Mouse (Mus musculus) cortical plate, adult 2 months (tissue): ENCODE results near the gene Gal3st1. TPM values are rescaled to one million over a fixed set of nuclear protein-coding genes. Genes with fewer than 3 reads are reported as not detected.

Experiments used
- H3K27ac ChIP-seq: fragments of 200-500 bp; 2 replicates; pipeline ENCODE4 v1.5.1; 2012; ENCODE audit warnings: low read length, control low read depth, inconsistent platforms; ENCODE audit not compliant: insufficient read depth
- H3K4me1 ChIP-seq: fragments of 200-500 bp; 2 replicates; pipeline ENCODE4 v1.6.1; 2011; ENCODE audit warnings: low read length; ENCODE audit not compliant: control insufficient read depth, insufficient read depth
- H3K4me3 ChIP-seq: fragments of 200-500 bp; 2 replicates; pipeline ENCODE4 v1.5.1; 2011; ENCODE audit warnings: mild to moderate bottlenecking, low read length, control low read depth; ENCODE audit not compliant: insufficient read depth
- CTCF ChIP-seq: fragments of 200-500 bp; IDR thresholded peaks from 2 replicates; pipeline ENCODE4 v1.5.1; 2011; ENCODE audit warnings: mild to moderate bottlenecking, control low read depth, low read length; ENCODE audit not compliant: insufficient read depth; ENCODE audit errors: extremely low read depth
- POLR2A ChIP-seq: fragments of 200-500 bp; IDR thresholded peaks from 2 replicates; pipeline ENCODE4 v1.6.1; 2011; ENCODE audit warnings: mild to moderate bottlenecking, low read length, control low read depth; ENCODE audit not compliant: insufficient read depth; ENCODE audit errors: extremely low read depth
- polyA plus RNA-seq: library from polyadenylated mRNA; depleted of rRNA; stranded (reverse); fragments of >200 nt; gene quantifications from 2 replicates; pipeline ENCODE4 v1.2.3, GENCODE M21; 2012; rRNA removed

Gal3st1 gene
- polyA plus RNA-seq, 1 experiment, result 36.4 TPM

- Histone ChIP-seq H3K4me1 (no peaks in the 10 kb centered on the region), H3K27ac (no peak overlapping the region), H3K4me3 (no peak overlapping the region)
- TF ChIP-seq POLR2A (no peak), CTCF (no peak)
These were observed 59.6 kb downstream of the Gal3st1 start for GRCm38 (mm10) chr11:4043081-4043480.

DNA sequence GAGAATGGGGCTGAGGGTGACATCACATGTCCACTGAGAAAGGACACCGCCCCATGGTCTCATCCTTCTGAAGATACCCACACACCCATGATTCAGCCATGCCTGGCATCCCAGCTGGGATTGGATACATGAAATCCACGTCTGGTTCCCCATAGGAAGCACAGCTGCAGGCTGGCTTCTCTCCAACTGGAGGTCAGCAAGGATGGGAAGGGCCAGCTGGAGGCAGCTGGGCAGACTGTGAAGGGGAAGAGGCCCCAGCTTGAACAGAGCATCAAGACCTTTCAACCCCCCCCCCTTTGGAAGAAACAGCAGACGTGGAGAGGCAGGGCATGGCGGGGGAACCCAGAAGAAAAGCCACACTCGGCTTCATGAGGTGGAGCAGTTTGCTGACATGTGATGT, 63.1 kb downstream of the Gal3st1 start:
- TF ChIP-seq CTCF, result no peak
- TF ChIP-seq POLR2A, result no peak

GRCm38 (mm10) chr11:4047766-4048165, 64.3 kb downstream of the Gal3st1 start:
- H3K4me3 ChIP-seq, result no peak overlapping the region
- H3K27ac ChIP-seq, result no peak overlapping the region
- H3K4me1 ChIP-seq, result no peaks in the 10 kb centered on the region
- TF ChIP-seq CTCF, result no peak

More for the DNA sequence above, 63.1 kb downstream of the Gal3st1 start:
- Histone ChIP-seq H3K4me3 (no peak overlapping the region), H3K27ac (no peak overlapping the region), H3K4me1 (no peaks in the 10 kb centered on the region)

GRCm38 (mm10) chr11:4048438-4048837, 65.0 kb downstream of the Gal3st1 start:
- H3K4me3 ChIP-seq, result no peak overlapping the region

More at GRCm38 (mm10) chr11:4048438-4048837, 65.0 kb downstream of the Gal3st1 start:
- no peak for TF ChIP-seq CTCF
- no peak for TF ChIP-seq POLR2A
- Histone ChIP-seq H3K4me1 (no peaks in the 10 kb centered on the region), H3K27ac (no peak overlapping the region)

Other genes with a start within 250 kb of the Gal3st1 start
- 129 and 131 TPM in 2 replicates for gene Osbp2, start 119.7 kb upstream of the Gal3st1 start, polyA plus RNA-seq
- 0.25 and 0.29 TPM in 2 replicates for gene 4921536K21Rik, start 88.5 kb upstream of the Gal3st1 start, polyA plus RNA-seq
- gene Dusp18, start 88.4 kb upstream of the Gal3st1 start, polyA plus RNA-seq, result 19.3 and 19.4 TPM in 2 replicates
- 20.7 and 21.7 TPM in 2 replicates for gene Slc35e4, start 69.0 kb upstream of the Gal3st1 start, polyA plus RNA-seq
- 32.0 and 33.7 TPM in 2 replicates for gene Tcn2, start 51.5 kb upstream of the Gal3st1 start, polyA plus RNA-seq
- gene Pes1, start 19.7 kb upstream of the Gal3st1 start, polyA plus RNA-seq, result 34.4 and 34.6 TPM in 2 replicates
- 0.08 and 0.27 TPM in 2 replicates for gene 4930556J24Rik, start 6.9 kb upstream of the Gal3st1 start, polyA plus RNA-seq
- gene Sec14l4, start 47.8 kb downstream of the Gal3st1 start, polyA plus RNA-seq, result 0.17 and 0.26 TPM in 2 replicates
- gene Sec14l3, start 81.2 kb downstream of the Gal3st1 start, polyA plus RNA-seq, result 0.44 and 0.52 TPM in 2 replicates
- gene Mtfp1, start 111.8 kb downstream of the Gal3st1 start, polyA plus RNA-seq, result 82.5 and 92.9 TPM in 2 replicates
- 40.1 and 42.9 TPM in 2 replicates for gene Sec14l2, start 139.8 kb downstream of the Gal3st1 start, polyA plus RNA-seq
- 34.9 and 36.5 TPM in 2 replicates for gene Rnf215, start 151.6 kb downstream of the Gal3st1 start, polyA plus RNA-seq
- gene Ccdc157, start 176.7 kb downstream of the Gal3st1 start, polyA plus RNA-seq, result 19.0 and 19.1 TPM in 2 replicates
- 38.8 and 39.0 TPM in 2 replicates for gene Sf3a1, start 176.7 kb downstream of the Gal3st1 start, polyA plus RNA-seq
- gene Tbc1d10a, start 203.2 kb downstream of the Gal3st1 start, polyA plus RNA-seq, result 46.7 and 49.6 TPM in 2 replicates
- gene Castor1, start 234.6 kb downstream of the Gal3st1 start, polyA plus RNA-seq, result 3.8 and 5.4 TPM in 2 replicates